Mouse (Mus musculus) CH12.LX (cell line): ENCODE data around the gene Tkfc.

ENCODE experiments used
- CTCF ChIP-seq, 2 experiments: IDR thresholded peaks in 1 of 2; conservative IDR thresholded peaks in 1 of 2; 2 replicates each; pipeline ENCODE4 v1.5.1; 2011 to 2012; ENCODE audit warnings: low read depth in 2 of 2, low read length in 2 of 2, improper control_type of control experiment in 1 of 2, inconsistent platforms in 1 of 2, mild to moderate bottlenecking in 1 of 2, moderate library complexity in 1 of 2
- ETS1 ChIP-seq: conservative IDR thresholded peaks from 2 replicates; pipeline ENCODE4 v1.6.1; 2012; ENCODE audit warnings: low read depth, mild to moderate bottlenecking, inconsistent platforms, low read length, improper control_type of control experiment, moderate library complexity
- MAX ChIP-seq: IDR thresholded peaks from 2 replicates; pipeline ENCODE4 v1.6.1; 2011; ENCODE audit warnings: low read length, improper control_type of control experiment
- NRF1 ChIP-seq: IDR thresholded peaks from 2 replicates; pipeline ENCODE4 v1.6.1; 2014; ENCODE audit warnings: low read depth, mild to moderate bottlenecking, inconsistent platforms, low read length, improper control_type of control experiment, moderate library complexity
- POLR2A ChIP-seq: IDR thresholded peaks from 2 replicates; pipeline ENCODE4 v1.6.1; 2011; ENCODE audit warnings: low read depth, mild to moderate bottlenecking, improper control_type of control experiment, low read length
- USF1 ChIP-seq: IDR thresholded peaks from 2 replicates; pipeline ENCODE4 v1.6.1; 2014; ENCODE audit warnings: low read depth, mild to moderate bottlenecking, inconsistent platforms, low read length, improper control_type of control experiment
- ZNF384 ChIP-seq: IDR thresholded peaks from 2 replicates; pipeline ENCODE4 v1.6.1; 2012; ENCODE audit warnings: low read depth, low read length, improper control_type of control experiment, inconsistent platforms

- TF ChIP-seq MAX (no peak), POLR2A (no peak), ETS1 (no peak), ZNF384 (no peak), NRF1 (no peak), CTCF (conservative IDR thresholded peaks at IDR 0.05 in 1 of 2, IDR thresholded peaks at IDR 0.05 in 1 of 2; ENCODE audit: low read depth in 2 of 2, low read length in 2 of 2) (no peak), USF1 (no peak)
These were observed 40.2 kb upstream of the Tkfc start for GRCm38 (mm10) chr19:10645616-10646015.
